Mouse (Mus musculus): Measurements from ENCODE around the gene Abhd17a.

- TF ChIP-seq GATA1 (IDR thresholded peaks at IDR 0.05; ENCODE audit: borderline replicate concordance, low read length), result no peak
- TF ChIP-seq FLI1 (IDR thresholded peaks at IDR 0.05; ENCODE audit: low read length), result no peak
Measured at GRCm38 (mm10) chr10:80610116-80610785, 20.1 kb upstream of the Abhd17a start.

All from megakaryocyte, embryonic 14.5 days (primary cell).